Mouse (Mus musculus): ENCODE results near the gene Cyp2d40. TPM values are rescaled to one million over a fixed set of nuclear protein-coding genes. Genes with fewer than 3 reads are reported as not detected.
A peak's percentile ranks its signal among the peaks of the same experiment; 100 is the strongest.

Cyp2d40 gene
- polyA plus RNA-seq (2015; fragmentation: Nextera tagmentation; extraction: Ambion mirVana) = not detected in 2 replicates

DNA sequence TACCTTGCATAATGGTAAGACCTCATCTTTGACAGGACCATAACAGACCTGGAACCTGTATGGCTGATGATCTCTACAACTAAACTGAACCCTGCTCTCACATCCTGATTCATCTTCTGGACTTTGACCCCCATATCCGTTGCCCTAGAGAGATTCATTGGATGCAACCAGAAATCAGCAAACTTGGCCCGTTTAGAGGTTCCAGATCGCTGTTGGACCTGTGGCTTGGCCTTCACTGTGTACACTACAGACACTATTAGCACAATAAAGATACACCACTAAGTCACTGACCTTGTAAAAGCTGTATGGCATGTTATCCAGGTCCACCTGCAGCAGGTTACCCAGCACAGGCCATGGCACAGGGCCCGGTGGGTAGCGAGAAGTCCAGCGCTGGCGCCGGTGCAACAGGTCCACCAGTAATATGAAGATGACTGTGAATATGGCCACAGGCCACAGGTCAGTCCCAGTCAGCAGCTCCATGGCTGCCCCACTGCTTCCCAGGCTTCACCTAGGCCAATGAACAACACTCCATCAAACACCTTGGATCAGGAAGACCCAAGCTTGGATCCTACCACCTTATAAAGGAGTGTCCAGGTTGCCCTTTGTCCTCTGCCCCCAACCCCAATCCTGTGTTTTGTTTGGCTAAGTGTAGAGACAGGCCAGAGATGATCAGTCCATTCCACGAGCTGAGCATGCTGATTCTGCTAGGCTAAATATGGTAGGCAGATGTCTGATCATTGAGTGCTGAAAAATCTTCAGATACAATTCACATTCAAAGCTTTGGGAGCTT, at the start of gene Cyp2d40:
Gene Cyp2d40 (minus strand): TSS at position 553 of the 790 bp plus-strand sequence.
- no peak within 1 kb of the TSS for H3K4me2 ChIP-seq
- no peak within 1 kb of the TSS for H3K27ac ChIP-seq (replicated peaks)
- whole genome bisulfite sequencing = 94% methylated on average over 9 of the region's 9 CpGs
- H3K4me1 ChIP-seq (replicated peaks) = no peaks in the 10 kb centered on the region
- H3K9me3 ChIP-seq = no peaks in the 10 kb centered on the region
- H3K36me3 ChIP-seq = no peaks in the 10 kb centered on the region
- H3K9ac ChIP-seq = no peak within 1 kb of the TSS
- H3K27me3 ChIP-seq = no peaks in the 10 kb centered on the region
- H3K4me3 ChIP-seq = no peak within 1 kb of the TSS
- no peak for ATAC-seq (ENCODE audit: low FRiP score, low read depth)

DNA sequence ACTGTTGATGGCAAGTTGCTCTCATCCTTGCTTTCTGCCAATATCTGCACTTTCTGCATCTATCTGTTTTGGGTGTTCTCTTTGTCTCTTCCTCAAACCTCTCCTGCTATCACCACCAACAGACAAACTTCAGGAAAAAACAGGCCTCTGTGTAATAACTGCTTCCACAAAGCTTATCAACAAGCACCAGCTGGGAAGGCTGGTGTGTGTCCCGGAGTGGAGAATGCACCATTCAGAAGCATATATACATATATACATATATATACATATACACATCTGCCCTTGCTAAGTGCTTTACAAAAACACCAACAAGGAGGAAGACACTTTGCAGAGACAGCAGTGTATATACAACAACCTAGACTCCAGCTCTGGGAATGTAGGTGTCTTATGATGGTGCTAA, 46.6 kb upstream of the Cyp2d40 start:
- no peak overlapping the region for H3K27ac ChIP-seq (replicated peaks)
- H3K36me3 ChIP-seq = peaks cover 6% of the 10 kb centered on the region; the same call in 1 of the 2 replicates
- H3K4me3 ChIP-seq = no peak overlapping the region
- no peaks in the 10 kb centered on the region for H3K9me3 ChIP-seq
- WGBS = 93% methylated on average over 1 of the region's 1 CpGs
- no peak for ATAC-seq (ENCODE audit: low FRiP score, low read depth)
- no peaks in the 10 kb centered on the region for H3K4me1 ChIP-seq (replicated peaks)
- H3K9ac ChIP-seq = no peak overlapping the region
- no peak overlapping the region for H3K4me2 ChIP-seq
- no peaks in the 10 kb centered on the region for H3K27me3 ChIP-seq

DNA sequence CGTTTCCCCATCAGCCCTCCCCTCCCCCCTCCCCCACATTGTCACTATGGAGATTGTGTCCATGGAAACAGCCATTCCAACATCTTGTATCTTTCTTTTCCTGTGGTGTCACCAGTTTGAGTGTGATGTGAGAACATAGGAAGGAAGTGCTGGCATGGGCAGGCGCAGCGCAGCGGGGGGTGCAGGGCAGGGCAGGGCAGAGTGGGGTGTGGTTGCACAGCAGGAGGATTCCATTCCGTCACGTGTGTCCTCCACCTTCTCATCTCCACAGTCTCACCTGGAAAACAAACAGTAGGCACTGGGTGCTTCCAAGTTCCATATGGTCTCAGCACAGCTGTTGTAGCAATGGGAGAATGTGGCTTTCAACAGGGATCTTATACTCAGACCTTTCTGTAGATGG, 45.5 kb upstream of the Cyp2d40 start:
- H3K27me3 ChIP-seq = no peaks in the 10 kb centered on the region
- peaks cover 6% of the 10 kb centered on the region; the same call in 1 of the 2 replicates for H3K36me3 ChIP-seq
- H3K4me1 ChIP-seq (replicated peaks) = 0 out of 2 replicates have a peak, but pooled peaks cover 4% of the 10 kb centered on the region
- no peak overlapping the region for H3K4me2 ChIP-seq
- ATAC-seq (ENCODE audit: low FRiP score, low read depth) = no peak
- H3K27ac ChIP-seq (replicated peaks) = no peak overlapping the region
- H3K9me3 ChIP-seq = no peaks in the 10 kb centered on the region
- H3K9ac ChIP-seq = no peak overlapping the region
- WGBS = 53% methylated on average over 6 of the region's 6 CpGs
- H3K4me3 ChIP-seq = no peak overlapping the region

DNA sequence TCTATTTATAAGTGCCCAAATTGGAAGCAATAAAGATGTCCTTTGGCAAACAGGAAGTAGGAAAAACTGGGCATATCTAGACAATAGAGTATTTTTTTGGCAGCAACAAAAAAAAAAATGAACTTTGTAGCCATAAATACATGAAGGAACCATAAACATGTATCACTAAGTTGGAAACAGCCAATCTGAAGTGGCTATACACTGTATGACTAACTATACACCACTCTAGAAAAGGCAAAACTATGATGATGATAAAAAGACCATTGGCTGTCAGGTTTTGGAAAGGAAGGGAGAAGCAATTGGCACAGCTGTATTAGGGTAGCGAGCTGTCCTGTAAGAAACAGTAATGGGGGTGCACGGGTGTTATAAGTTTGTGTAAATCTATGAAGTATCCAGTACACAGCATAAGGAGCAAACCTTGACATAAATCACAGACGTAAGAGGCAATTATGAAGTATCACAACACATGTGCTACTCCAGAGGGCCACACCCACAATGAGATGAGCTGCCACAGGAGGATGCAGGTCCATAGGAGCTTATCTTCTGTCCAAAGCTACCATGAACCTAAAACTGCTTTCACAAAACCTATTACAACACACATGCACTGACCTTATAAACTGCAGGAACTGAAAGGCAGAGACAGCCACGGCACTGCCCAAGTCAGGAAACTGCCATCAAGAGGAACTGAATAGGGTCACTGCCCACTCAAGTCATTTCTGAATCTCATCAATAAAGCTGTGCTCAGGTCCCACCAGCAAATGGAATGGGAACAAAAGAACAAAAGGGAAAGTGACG, 43.2 kb upstream of the Cyp2d40 start:
- H3K4me2 ChIP-seq = no peak overlapping the region
- H3K4me1 ChIP-seq (replicated peaks) = 0 out of 2 replicates have a peak, but pooled peaks cover 4% of the 10 kb centered on the region
- no peak overlapping the region for H3K9ac ChIP-seq
- no peak for ATAC-seq (ENCODE audit: low FRiP score, low read depth)
- no peak overlapping the region for H3K27ac ChIP-seq (replicated peaks)
- no peaks in the 10 kb centered on the region for H3K27me3 ChIP-seq
- 76% methylated on average over 5 of the region's 5 CpGs for WGBS
- peaks cover 6% of the 10 kb centered on the region; the same call in 1 of the 2 replicates for H3K36me3 ChIP-seq
- H3K9me3 ChIP-seq = no peaks in the 10 kb centered on the region
- H3K4me3 ChIP-seq = no peak overlapping the region

DNA sequence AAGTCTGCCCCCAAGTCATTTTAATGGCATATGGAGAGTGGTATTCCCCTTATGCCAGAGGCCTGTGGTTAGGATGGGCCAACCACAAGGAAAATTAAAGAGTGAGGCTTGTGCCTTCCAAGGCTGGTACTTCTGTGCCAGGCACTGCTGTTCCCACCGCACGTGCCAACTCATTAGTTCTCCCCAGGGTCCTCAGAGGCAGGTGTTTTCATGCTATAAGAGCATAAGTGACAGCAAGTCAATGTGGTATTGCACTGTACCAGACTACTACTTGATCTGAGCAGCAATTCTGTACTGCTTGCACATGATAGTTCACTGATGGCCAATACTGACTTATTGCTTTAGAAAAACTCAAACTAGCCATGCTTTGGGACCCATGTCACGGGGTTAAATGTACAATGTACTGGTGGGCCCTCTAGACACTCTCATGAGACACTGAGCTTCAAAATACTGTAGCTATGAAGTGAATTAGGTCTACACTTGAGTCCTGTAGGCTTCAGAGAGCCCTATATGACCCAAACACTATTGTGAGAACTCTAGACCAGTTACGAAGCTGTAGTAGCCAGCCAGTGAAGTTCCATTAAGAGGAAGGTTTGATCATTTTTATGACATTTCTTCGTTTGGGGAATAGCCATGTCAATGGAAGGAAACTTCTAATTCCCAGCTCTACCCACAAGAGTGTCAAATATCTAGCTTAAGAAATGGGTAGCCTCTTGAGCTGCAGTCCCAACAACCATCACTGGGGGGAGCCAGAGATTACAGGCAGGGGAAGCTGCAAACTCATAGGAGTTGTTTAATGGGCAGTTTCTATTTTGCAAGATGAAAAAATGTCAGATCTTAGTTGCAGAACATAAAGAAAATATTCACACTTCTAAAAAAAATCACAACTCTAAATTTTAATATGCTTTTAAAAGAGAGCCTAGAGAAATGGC, 41.0 kb upstream of the Cyp2d40 start:
- Histone ChIP-seq H3K27ac (replicated peaks) (no peak overlapping the region), H3K27me3 (no peaks in the 10 kb centered on the region), H3K9ac (no peak overlapping the region), H3K9me3 (no peaks in the 10 kb centered on the region), H3K36me3 (no peaks in the 10 kb centered on the region), H3K4me3 (no peak overlapping the region), H3K4me1 (replicated peaks) (0 out of 2 replicates have a peak, but pooled peaks cover 4% of the 10 kb centered on the region), H3K4me2 (no peak overlapping the region)
- 61% methylated on average over 5 of the region's 5 CpGs for WGBS
- ATAC-seq (ENCODE audit: low FRiP score, low read depth) = peak; percentile 49; the same call in 1 of the 2 replicates

DNA sequence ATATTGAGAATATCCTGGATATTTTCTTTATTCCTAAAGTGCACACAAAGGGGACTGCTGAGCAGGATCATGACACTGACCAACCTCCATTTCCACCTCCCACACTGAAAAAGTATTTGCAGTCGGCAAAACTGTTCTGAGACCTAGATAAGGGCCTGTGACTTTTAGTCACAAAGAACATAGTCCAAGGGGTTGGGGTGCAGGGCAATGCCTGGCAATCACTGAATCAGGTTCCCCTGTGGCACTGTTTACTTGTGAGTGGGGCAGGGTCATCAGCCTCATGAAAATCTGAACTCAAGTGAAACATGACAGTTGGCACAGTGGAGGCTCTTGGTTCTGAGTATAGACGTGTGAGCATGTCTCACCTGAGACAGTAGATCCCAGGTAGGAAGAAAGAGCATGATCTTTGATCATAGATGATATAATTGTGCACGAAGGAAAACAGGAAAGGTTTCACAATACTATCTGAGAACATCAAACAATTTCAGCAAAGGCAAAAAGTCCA, 32.0 kb upstream of the Cyp2d40 start:
- no peak overlapping the region for H3K4me3 ChIP-seq
- no peak overlapping the region for H3K9ac ChIP-seq
- no peaks in the 10 kb centered on the region for H3K4me1 ChIP-seq (replicated peaks)
- no peaks in the 10 kb centered on the region for H3K36me3 ChIP-seq
- H3K9me3 ChIP-seq = no peaks in the 10 kb centered on the region
- no peak for ATAC-seq (ENCODE audit: low FRiP score, low read depth)
- 83% methylated on average over 3 of the region's 3 CpGs for WGBS
- no peaks in the 10 kb centered on the region for H3K27me3 ChIP-seq
- H3K4me2 ChIP-seq = no peak overlapping the region
- H3K27ac ChIP-seq (replicated peaks) = no peak overlapping the region

DNA sequence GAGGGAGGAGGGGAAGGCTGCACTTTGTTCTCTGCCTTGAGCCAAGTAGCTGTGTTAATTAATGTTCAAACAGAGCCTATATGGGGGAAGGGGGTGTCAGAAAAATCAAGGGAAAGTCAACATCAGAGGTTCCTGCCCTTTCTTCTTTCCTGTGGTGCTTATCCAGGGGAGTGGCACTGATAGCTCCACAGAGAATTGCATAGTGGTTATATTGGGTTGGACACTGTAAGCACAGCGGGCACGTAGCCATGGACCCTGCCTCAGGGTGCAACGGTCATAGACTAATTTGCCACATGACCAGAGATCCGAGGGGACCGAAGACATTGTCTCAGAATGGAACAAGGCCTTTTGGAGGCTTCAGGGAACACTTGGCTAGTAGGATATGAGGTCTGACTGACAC, 30.3 kb upstream of the Cyp2d40 start, which contains the start of gene Cyp2d26:
Gene Cyp2d26 (minus strand): TSS at position 18 of the 400 bp plus-strand sequence.
- Histone ChIP-seq H3K27ac (replicated peaks) (no peak within 1 kb of the TSS), H3K4me1 (replicated peaks) (no peaks in the 10 kb centered on the region), H3K4me2 (no peak within 1 kb of the TSS), H3K4me3 (no peak within 1 kb of the TSS), H3K27me3 (no peaks in the 10 kb centered on the region), H3K9me3 (no peaks in the 10 kb centered on the region), H3K36me3 (no peaks in the 10 kb centered on the region), H3K9ac (no peak within 1 kb of the TSS)
- ATAC-seq (ENCODE audit: low FRiP score, low read depth) = no peak
- WGBS = 92% methylated on average over 5 of the region's 5 CpGs

DNA sequence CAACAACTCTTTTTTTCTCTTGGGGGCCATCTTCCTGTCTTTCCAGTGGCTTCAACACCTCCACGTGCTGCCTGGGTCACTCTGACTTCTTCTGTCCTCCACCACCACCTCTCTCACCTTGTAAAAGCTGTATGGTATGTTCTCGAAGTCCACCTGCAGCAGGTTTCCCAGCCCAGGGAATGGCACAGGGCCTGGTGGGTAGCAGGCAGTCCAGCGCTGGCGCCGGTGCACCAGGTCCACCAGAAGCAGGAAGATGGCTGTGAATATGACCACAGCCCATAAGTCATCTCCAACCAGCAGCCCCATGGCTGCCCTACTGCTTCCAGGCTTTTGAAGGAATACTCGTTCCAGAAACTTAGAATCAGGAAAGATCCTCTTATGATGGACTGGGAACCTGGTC, 29.9 kb upstream of the Cyp2d40 start:
- 89% methylated on average over 6 of the region's 6 CpGs for WGBS
- no peaks in the 10 kb centered on the region for H3K27me3 ChIP-seq
- no peaks in the 10 kb centered on the region for H3K9me3 ChIP-seq
- H3K4me2 ChIP-seq = no peak overlapping the region
- no peak overlapping the region for H3K27ac ChIP-seq (replicated peaks)
- H3K4me1 ChIP-seq (replicated peaks) = no peaks in the 10 kb centered on the region
- no peak overlapping the region for H3K9ac ChIP-seq
- H3K36me3 ChIP-seq = no peaks in the 10 kb centered on the region
- ATAC-seq (ENCODE audit: low FRiP score, low read depth) = no peak
- no peak overlapping the region for H3K4me3 ChIP-seq

DNA sequence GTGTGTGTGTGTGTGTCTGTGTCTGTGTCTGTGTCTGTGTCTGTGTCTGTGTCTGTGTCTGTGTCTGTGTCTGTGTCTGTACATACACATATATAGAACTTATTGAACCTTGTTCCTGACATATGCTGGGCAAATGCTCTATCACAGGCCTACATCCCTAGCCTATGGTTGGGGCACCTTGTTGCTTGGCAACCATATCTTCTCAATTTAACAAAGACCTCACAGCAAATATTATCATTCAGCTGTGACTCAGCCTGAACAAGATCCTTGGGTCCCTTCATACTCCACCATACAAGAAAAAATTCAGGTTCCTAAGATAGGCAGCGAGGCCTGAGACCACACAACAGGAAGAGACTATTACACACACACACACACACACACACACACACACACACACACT, 29.5 kb upstream of the Cyp2d40 start:
- H3K4me3 ChIP-seq = no peak overlapping the region
- no peak overlapping the region for H3K27ac ChIP-seq (replicated peaks)
- no peaks in the 10 kb centered on the region for H3K27me3 ChIP-seq
- H3K4me2 ChIP-seq = no peak overlapping the region
- WGBS = 92% methylated on average over 1 of the region's 1 CpGs
- H3K9me3 ChIP-seq = no peaks in the 10 kb centered on the region
- H3K36me3 ChIP-seq = no peaks in the 10 kb centered on the region
- ATAC-seq (ENCODE audit: low FRiP score, low read depth) = no peak
- H3K9ac ChIP-seq = no peak overlapping the region
- H3K4me1 ChIP-seq (replicated peaks) = no peaks in the 10 kb centered on the region

DNA sequence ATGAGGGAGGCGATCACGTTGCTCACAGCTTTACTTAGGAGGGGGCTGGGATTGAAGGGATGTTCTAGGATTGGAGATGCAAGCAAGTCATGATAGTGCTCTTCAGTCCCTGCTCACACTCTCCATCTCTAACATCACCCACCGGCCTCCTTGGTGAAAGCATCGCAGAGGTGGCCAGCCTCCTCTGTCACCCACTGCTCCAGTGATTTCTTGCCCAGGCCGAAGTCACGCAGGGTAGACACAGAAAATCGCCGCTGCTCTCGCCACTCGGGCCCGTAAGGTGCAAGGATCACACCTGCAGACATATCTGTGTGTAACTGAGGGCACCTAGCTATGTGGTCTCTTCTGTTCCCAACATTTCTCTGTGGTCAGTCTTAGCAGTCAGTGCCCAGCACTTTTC, 28.6 kb upstream of the Cyp2d40 start:
- no peak overlapping the region for H3K27ac ChIP-seq (replicated peaks)
- 94% methylated on average over 11 of the region's 11 CpGs for WGBS
- no peak overlapping the region for H3K9ac ChIP-seq
- no peak overlapping the region for H3K4me2 ChIP-seq
- no peak overlapping the region for H3K4me3 ChIP-seq
- H3K4me1 ChIP-seq (replicated peaks) = no peaks in the 10 kb centered on the region
- ATAC-seq (ENCODE audit: low FRiP score, low read depth) = no peak
- H3K36me3 ChIP-seq = no peaks in the 10 kb centered on the region
- no peaks in the 10 kb centered on the region for H3K9me3 ChIP-seq
- no peaks in the 10 kb centered on the region for H3K27me3 ChIP-seq

DNA sequence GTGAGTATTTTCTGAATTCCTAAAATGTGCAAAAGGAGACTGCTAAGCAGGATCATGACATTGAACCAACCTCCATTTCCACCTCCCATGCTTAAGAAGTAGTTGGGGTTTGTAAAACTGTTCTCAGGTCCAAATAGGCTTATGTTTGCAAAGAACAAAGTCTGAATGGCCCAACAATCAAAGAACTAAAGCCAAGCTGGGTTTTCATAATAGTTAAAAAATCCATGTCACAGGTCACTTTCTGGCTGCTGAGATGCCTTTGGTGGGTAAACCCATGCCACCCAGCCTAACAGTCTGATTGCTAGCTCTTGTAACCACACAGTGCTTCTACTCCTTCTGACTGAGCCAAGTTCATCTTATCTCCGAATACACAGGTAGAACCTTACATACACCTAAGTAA, 20.6 kb upstream of the Cyp2d40 start:
- Histone ChIP-seq H3K4me1 (replicated peaks) (no peaks in the 10 kb centered on the region), H3K9ac (no peak overlapping the region), H3K4me2 (no peak overlapping the region), H3K27ac (replicated peaks) (no peak overlapping the region), H3K9me3 (no peaks in the 10 kb centered on the region), H3K4me3 (no peak overlapping the region), H3K36me3 (no peaks in the 10 kb centered on the region), H3K27me3 (no peaks in the 10 kb centered on the region)
- 74% methylated on average over 1 of the region's 1 CpGs for WGBS
- no peak for ATAC-seq (ENCODE audit: low FRiP score, low read depth)
